Mouse (Mus musculus): ENCODE data around the gene Zfp335. TPM values are rescaled to one million over a fixed set of nuclear protein-coding genes. Genes with fewer than 3 reads are reported as not detected.
"Not testable (repeated sequence)": the region's sequence is repeated elsewhere in the genome, so short reads cannot be mapped to it uniquely, and the experiment has no call there.

Zfp335 gene
- polyA plus RNA-seq, 1 experiment from 2014 or later, result 15.5 TPM

DNA sequence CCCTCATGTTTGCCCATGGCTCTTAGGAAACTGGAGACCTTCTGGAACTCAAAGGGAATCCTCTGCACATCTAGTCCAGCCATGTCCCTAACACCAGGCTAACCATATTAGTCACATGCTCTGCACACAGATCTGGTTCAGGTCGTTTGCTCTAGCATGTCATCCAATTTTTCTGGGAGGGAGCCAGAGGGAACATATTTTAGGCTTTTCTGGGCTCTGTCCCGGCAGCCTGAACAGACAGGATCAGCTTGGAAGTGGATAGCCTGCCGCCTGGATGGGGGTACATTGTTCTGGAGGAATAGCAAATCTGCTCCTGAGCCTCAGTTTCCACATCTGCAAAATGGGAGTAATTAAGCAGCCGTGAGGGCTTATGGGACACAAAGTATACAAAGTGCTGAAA is 50.5 kb downstream of the Zfp335 start:
- WGBS, result 72% methylated on average over 4 of the region's 4 CpGs
- no peak overlapping the region for H3K4me2 ChIP-seq (ENCODE audit: low read length)
- no peak overlapping the region for H3K9ac ChIP-seq (replicated peaks; ENCODE audit: low read length)
- H3K4me1 ChIP-seq (ENCODE audit: control insufficient read depth, insufficient read depth, low read length), result peaks cover 21% of the 10 kb centered on the region
- no peak overlapping the region for H3K4me3 ChIP-seq (replicated peaks; ENCODE audit: low read depth, low read length)
- ATAC-seq (ENCODE audit: low FRiP score, low TSS enrichment), result no peak
- no peaks in the 10 kb centered on the region for H3K9me3 ChIP-seq (ENCODE audit: control insufficient read depth, low read length)
- peaks cover 10% of the 10 kb centered on the region for H3K27me3 ChIP-seq (ENCODE audit: control insufficient read depth, insufficient read depth, low read length)
- no peak overlapping the region for H3K27ac ChIP-seq (replicated peaks; ENCODE audit: low read depth, low read length)
- no peak for DNase-seq
- no peaks in the 10 kb centered on the region for H3K36me3 ChIP-seq (ENCODE audit: control insufficient read depth, insufficient read depth, low read length)

DNA sequence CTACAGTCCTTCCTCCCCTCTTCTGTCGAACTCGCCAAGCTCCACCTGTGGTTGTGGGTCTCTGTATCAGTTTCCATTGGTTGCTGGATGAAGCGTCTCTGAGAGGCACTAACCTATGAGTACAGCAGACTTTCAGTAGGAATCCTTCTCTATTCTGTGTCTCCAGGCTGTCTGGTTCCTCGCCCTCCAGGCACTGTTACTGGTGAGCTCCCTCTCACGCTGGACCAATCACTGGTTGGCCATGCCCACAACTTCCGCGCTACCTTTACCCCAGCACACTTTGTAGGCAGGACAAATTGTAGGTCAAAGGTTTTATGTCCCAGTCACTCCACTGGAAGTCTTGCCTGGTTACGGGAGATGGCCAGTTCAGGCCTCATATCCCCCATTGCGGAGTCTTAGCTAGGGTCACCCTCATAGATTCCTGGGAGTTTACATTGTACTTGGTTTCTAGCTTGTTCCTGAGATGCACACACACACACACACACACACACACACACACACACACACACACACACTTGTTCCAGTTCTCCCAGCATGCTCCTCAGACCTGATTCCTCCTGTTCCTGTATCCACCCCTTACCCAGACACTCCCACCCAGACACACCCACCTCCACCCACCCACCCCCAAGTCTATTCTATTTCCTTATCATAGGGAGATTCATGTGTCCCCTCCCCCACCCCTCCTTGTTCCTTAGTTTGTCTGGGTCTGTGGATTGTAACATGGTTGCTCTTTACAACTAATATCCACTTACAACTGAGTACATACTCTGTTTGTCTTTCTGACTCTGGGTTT is 51.7 kb downstream of the Zfp335 start:
- no peak for ATAC-seq (ENCODE audit: low FRiP score, low TSS enrichment)

DNA sequence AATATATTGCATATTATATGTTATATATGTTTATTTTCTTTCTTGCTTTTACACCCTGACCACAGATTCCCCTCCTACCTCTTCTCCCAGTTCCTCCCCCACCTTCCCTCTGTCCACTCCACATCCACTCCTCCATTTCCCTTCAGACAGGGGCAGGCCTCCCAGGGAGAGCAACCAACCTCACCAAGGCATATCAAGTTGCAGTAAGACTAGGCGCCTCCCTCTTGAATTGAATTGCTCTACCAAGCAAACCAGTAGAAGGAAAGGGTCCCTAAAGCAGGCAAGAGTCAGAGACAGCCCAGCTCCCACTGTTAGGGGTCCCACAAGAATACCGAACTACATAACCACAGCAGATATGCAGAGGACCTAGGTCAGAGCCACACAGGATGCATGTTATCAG is 52.4 kb downstream of the Zfp335 start:
- no peak overlapping the region for H3K9ac ChIP-seq (replicated peaks; ENCODE audit: low read length)
- no peak overlapping the region for H3K27ac ChIP-seq (replicated peaks; ENCODE audit: low read depth, low read length)
- ATAC-seq (ENCODE audit: low FRiP score, low TSS enrichment), result no peak
- DNase-seq, result no peak
- peaks cover 10% of the 10 kb centered on the region for H3K27me3 ChIP-seq (ENCODE audit: control insufficient read depth, insufficient read depth, low read length)
- peaks cover 22% of the 10 kb centered on the region for H3K4me1 ChIP-seq (ENCODE audit: control insufficient read depth, insufficient read depth, low read length)
- H3K36me3 ChIP-seq (ENCODE audit: control insufficient read depth, insufficient read depth, low read length), result no peaks in the 10 kb centered on the region
- H3K4me2 ChIP-seq (ENCODE audit: low read length), result no peak overlapping the region
- no peaks in the 10 kb centered on the region for H3K9me3 ChIP-seq (ENCODE audit: control insufficient read depth, low read length)
- WGBS, result 67% methylated on average over 2 of the region's 2 CpGs
- H3K4me3 ChIP-seq (replicated peaks; ENCODE audit: low read depth, low read length), result no peak overlapping the region

More for the DNA sequence above, 51.7 kb downstream of the Zfp335 start:
- 65% methylated on average over 9 of the region's 9 CpGs for WGBS
- no peak for DNase-seq
- Histone ChIP-seq H3K4me3 (replicated peaks; ENCODE audit: low read depth, low read length) (no peak overlapping the region), H3K4me1 (ENCODE audit: control insufficient read depth, insufficient read depth, low read length) (peaks cover 22% of the 10 kb centered on the region), H3K4me2 (ENCODE audit: low read length) (no peak overlapping the region), H3K36me3 (ENCODE audit: control insufficient read depth, insufficient read depth, low read length) (no peaks in the 10 kb centered on the region), H3K9ac (replicated peaks; ENCODE audit: low read length) (no peak overlapping the region), H3K9me3 (ENCODE audit: control insufficient read depth, low read length) (no peaks in the 10 kb centered on the region), H3K27me3 (ENCODE audit: control insufficient read depth, insufficient read depth, low read length) (peaks cover 10% of the 10 kb centered on the region), H3K27ac (replicated peaks; ENCODE audit: low read depth, low read length) (no peak overlapping the region)

DNA sequence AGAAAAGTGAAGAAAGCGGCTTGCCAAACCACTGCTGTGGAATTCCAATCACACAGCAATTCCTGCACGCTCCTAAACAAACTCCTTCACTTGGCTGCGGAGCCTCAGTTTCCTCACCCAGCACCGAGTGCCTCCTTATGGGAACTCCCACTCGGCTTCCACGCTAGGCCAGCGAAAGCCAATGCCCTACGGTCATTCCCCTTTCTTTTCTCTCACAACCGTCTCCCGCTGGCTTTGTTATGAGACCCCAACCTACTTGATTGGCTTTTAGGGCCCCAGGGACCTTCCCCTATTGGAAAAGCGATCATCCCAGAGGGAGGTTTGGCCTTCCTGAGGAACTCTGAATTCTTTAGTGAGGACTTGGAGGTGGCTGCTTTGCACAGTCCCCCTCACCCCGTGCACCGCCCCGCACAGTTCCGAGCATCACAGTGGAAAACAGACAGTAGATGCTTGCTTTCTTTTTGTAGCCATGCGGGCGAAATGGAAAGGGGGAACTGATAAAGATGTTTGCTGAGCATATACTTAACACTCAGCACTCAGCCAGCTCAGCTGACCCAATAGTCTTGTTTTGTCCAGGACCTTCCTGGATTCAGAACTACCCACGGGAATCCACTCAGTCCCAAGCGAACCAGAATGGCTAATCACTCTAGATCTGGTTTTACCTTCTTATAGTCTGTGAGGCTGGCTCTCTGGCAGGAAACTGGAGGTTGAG is 53.6 kb downstream of the Zfp335 start:
- H3K27me3 ChIP-seq (ENCODE audit: control insufficient read depth, insufficient read depth, low read length), result peaks cover 10% of the 10 kb centered on the region

DNA sequence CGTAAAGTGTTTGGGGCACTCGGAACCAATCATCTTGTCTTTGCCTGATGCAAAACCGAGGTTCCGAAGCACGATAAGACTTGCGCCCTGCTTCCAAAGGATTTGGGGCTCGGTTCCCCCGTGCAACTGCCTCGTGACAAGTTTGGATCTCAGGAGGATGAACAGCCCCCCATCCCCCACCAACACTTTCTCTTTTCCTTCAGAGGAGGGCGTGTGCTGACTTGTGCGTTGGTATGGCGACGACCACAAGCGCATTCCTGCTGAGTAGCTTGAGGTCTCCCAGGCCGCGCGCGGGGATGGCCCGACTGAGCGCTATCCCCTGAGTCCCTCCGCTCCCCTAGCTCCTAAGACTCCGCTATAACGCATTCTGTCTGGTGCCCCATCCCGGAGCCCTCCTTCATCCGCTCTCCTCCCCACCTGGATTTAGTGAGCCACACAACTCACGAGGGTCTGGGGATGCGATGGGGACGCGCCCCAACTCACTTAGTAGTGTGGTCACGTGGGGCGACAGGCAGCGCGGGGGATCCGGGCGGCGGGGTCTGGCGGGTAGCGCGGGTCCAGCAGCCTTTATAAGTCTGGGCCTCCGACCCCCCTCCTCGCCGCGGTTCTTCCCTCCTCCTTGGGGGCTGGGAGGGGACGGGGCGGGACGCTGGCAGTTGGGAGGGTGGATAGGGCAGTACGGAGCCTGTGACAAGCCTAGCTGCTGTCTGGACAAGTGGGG is 54.3 kb downstream of the Zfp335 start, which contains the start of gene Pltp:
Pltp (minus strand) TSS at position 611 of the 721 bp plus-strand sequence.
- Histone ChIP-seq H3K4me2 (ENCODE audit: low read length) (peak within 1 kb of the TSS; percentile 95), H3K27ac (replicated peaks; ENCODE audit: low read depth, low read length) (0 out of 2 replicates have a peak within 1 kb of the TSS, but pooled peaks have one; percentile 20), H3K4me3 (replicated peaks; ENCODE audit: low read depth, low read length) (peak within 1 kb of the TSS; percentile 40), H3K9me3 (ENCODE audit: control insufficient read depth, low read length) (no peaks in the 10 kb centered on the region), H3K36me3 (ENCODE audit: control insufficient read depth, insufficient read depth, low read length) (no peaks in the 10 kb centered on the region), H3K4me1 (ENCODE audit: control insufficient read depth, insufficient read depth, low read length) (peaks cover 22% of the 10 kb centered on the region), H3K9ac (replicated peaks; ENCODE audit: low read length) (peak within 1 kb of the TSS; percentile 30; the same call in 1 of the 2 replicates), H3K27me3 (ENCODE audit: control insufficient read depth, insufficient read depth, low read length) (peaks cover 10% of the 10 kb centered on the region)
- peak; percentile 75 for DNase-seq
- peak; percentile 70 for ATAC-seq (ENCODE audit: low FRiP score, low TSS enrichment)
- 0% methylated on average over 47 of the region's 47 CpGs for WGBS

More for the DNA sequence above, 53.6 kb downstream of the Zfp335 start:
- Histone ChIP-seq H3K4me2 (ENCODE audit: low read length) (peak overlapping the region; percentile 95), H3K9me3 (ENCODE audit: control insufficient read depth, low read length) (no peaks in the 10 kb centered on the region), H3K9ac (replicated peaks; ENCODE audit: low read length) (0 out of 2 replicates have a peak overlapping the region, but pooled peaks have one; percentile 30), H3K27ac (replicated peaks; ENCODE audit: low read depth, low read length) (0 out of 2 replicates have a peak overlapping the region, but pooled peaks have one; percentile 20), H3K4me1 (ENCODE audit: control insufficient read depth, insufficient read depth, low read length) (peaks cover 22% of the 10 kb centered on the region), H3K4me3 (replicated peaks; ENCODE audit: low read depth, low read length) (peak overlapping the region; percentile 40), H3K36me3 (ENCODE audit: control insufficient read depth, insufficient read depth, low read length) (no peaks in the 10 kb centered on the region)
- DNase-seq (no peak), ATAC-seq (ENCODE audit: low FRiP score, low TSS enrichment) (no peak)
- 4% methylated on average over 19 of the region's 19 CpGs for WGBS

DNA sequence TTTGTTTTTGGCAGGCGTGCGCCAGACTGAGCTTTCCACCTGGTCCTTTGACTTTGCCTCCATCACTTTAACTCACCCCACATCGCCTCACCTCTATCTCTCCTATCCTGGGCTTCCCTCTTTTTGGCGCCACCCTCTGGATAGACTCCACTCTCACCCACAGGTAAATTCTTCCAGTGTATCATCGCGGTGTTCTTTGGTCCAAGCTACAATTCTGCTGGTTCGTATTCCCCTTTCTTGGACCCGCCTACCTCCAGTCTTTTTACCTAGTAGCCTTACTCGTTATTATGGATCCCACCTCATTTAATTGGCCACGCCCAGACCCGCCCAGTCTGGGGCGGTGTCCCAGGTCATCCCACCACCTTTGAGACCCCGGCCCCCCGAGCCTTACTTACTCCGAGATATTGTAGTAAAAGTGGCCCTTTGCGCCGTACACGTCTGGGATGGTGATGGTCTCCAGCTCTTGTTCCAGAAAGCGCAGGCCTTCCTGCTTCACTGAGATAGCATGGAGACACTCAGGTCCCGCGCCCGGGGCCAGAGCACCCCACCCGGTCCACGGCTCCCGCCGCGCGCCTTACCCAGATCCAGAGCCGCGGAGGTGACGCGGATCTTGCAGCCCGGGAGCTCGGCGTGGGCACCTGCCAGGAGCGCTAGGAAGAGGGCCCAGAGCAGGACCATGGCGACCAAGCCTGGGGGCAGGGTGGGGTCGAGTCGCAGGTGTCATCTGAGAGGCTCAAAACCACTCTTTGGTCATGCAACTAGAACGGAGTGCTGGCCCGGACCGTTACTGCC is 55.1 kb downstream of the Zfp335 start:
- H3K4me2 ChIP-seq (ENCODE audit: low read length), result peak overlapping the region; percentile 95
- peak overlapping the region; percentile 30; the same call in 1 of the 2 replicates for H3K9ac ChIP-seq (replicated peaks; ENCODE audit: low read length)
- H3K4me1 ChIP-seq (ENCODE audit: control insufficient read depth, insufficient read depth, low read length), result peaks cover 22% of the 10 kb centered on the region
- under 1% methylated on average over 42 of the region's 42 CpGs for WGBS
- peak overlapping the region; percentile 40 for H3K4me3 ChIP-seq (replicated peaks; ENCODE audit: low read depth, low read length)
- ATAC-seq (ENCODE audit: low FRiP score, low TSS enrichment) (no peak), DNase-seq (peak; percentile 40)
- H3K27me3 ChIP-seq (ENCODE audit: control insufficient read depth, insufficient read depth, low read length), result peaks cover 10% of the 10 kb centered on the region
- H3K9me3 ChIP-seq (ENCODE audit: control insufficient read depth, low read length), result no peaks in the 10 kb centered on the region
- H3K36me3 ChIP-seq (ENCODE audit: control insufficient read depth, insufficient read depth, low read length), result no peaks in the 10 kb centered on the region
- no peak overlapping the region for H3K27ac ChIP-seq (replicated peaks; ENCODE audit: low read depth, low read length)

DNA sequence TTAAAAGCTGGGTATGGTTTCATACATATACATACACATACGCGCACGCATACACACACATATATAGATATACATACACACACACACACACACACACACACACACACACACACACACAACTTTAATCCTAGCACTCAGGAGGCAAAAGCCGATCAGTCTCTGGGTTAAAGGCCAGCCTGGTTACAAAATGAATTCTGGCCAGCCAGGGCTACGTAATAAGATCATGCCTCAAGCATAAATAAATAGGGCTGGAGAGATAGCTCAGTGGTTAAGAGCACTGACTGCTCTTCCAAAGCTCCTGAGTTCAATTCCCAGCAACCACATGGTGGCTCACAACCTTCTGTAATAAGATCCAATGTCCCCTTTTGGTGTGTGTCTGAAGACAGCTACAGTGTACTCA is 56.0 kb downstream of the Zfp335 start:
- H3K4me3 ChIP-seq (replicated peaks; ENCODE audit: low read depth, low read length); H3K36me3 ChIP-seq (ENCODE audit: control insufficient read depth, insufficient read depth, low read length): not testable (repeated sequence)
- WGBS, result 77% methylated on average over 5 of the region's 5 CpGs

DNA sequence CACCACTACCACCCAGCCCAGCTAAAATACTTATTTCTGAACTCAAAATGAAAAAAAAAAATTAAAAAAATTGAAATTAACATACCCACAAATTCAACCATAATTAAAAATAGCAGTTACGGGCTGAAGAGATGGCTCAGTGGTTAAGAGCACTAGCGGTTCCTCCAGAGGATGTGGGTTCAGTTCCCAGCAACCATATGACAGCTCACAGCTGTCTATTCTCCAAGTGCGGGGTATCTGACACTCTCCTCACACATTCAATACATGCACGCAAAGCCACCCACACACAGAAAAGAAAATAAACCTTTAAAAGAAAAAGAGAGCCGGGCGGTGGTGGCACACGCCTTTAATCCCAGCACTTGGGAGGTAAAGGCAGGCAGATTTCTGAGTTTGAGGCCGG is 61.5 kb downstream of the Zfp335 start:
- Histone ChIP-seq H3K27me3 (ENCODE audit: control insufficient read depth, insufficient read depth, low read length) (no peaks in the 10 kb centered on the region), H3K9me3 (ENCODE audit: control insufficient read depth, low read length) (no peaks in the 10 kb centered on the region), H3K4me2 (ENCODE audit: low read length) (no peak overlapping the region), H3K4me3 (replicated peaks; ENCODE audit: low read depth, low read length) (no peak overlapping the region), H3K36me3 (ENCODE audit: control insufficient read depth, insufficient read depth, low read length) (no peaks in the 10 kb centered on the region), H3K9ac (replicated peaks; ENCODE audit: low read length) (no peak overlapping the region), H3K27ac (replicated peaks; ENCODE audit: low read depth, low read length) (no peak overlapping the region), H3K4me1 (ENCODE audit: control insufficient read depth, insufficient read depth, low read length) (no peaks in the 10 kb centered on the region)
- WGBS, result 90% methylated on average over 8 of the region's 8 CpGs
- ATAC-seq (ENCODE audit: low FRiP score, low TSS enrichment) (no peak), DNase-seq (no peak)

More for the DNA sequence above, 56.0 kb downstream of the Zfp335 start:
- DNase-seq; H3K9ac ChIP-seq (replicated peaks; ENCODE audit: low read length); H3K27me3 ChIP-seq (ENCODE audit: control insufficient read depth, insufficient read depth, low read length); ATAC-seq (ENCODE audit: low FRiP score, low TSS enrichment); H3K27ac ChIP-seq (replicated peaks; ENCODE audit: low read depth, low read length); H3K9me3 ChIP-seq (ENCODE audit: control insufficient read depth, low read length); H3K4me2 ChIP-seq (ENCODE audit: low read length): not testable (repeated sequence)
- peaks cover 22% of the 10 kb centered on the region for H3K4me1 ChIP-seq (ENCODE audit: control insufficient read depth, insufficient read depth, low read length)
